In the genomic region with DNA sequence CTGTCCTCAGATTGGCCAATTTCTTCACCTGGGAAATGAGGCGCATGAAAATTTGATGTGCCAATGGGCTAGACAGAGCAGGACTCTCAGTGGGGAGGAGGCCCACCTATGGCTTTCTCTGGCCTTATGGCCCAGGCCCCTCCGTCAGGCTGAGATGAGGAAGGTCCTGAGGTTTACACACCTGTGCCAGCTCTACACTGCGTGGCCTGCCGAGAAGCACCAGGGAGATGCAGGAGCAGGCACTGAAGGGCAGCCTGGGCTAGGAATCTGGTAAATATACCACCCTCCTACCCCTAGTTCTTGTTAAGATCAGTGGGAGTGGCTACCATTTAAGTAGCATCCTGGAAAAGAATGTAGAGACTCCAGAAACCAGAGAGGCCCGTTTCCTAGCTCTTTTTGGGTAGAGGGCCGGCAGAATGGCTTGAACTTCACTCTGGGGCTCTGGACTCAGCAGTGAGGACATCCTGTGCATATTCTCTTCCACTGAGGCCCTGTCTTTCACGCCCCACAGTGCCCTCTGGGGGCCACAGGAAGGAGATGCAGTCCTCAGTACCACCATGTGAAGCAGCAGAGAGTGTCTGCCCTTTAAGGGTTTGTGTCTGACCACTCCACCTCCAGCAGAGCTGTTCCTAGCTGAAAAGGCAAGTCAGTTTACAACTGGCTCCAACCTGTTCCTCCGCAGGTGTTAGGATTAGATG, we compare ENCODE assay signal across 8 mouse cellular contexts. TPM values are rescaled to one million over a fixed set of nuclear protein-coding genes. Genes with fewer than 3 reads are reported as not detected.
A peak's percentile ranks its signal among the peaks of the same experiment; 100 is the strongest.
DNase-seq lines count a peak whose midpoint lies in the region; ATAC-seq lines count a peak whose summit lies in the region.

No protein-coding gene starts in this region.

- H3K4me2 ChIP-seq in hindbrain, embryonic 13.5 days, result no peak overlapping the region

- H3K9me3 ChIP-seq in hindbrain, embryonic 13.5 days, result no peaks in the 10 kb centered on the region

- DNase-seq in NIH3T3 (ENCODE audit: low read depth), result peak; percentile 91
- DNase-seq in cerebellum, adult 8-10 months, result peak; percentile 52
- peak; percentile 55 to 82 for DNase-seq in frontal cortex, adult 2 months (ENCODE audit: extremely low spot score in 1 of 2, low spot score in 1 of 2)
- peak; percentile 79 to 82 for DNase-seq in layer of hippocampus, postnatal 10 days (ENCODE audit: low spot score in 2 of 2)
- peak; percentile 76 for DNase-seq in lung, postnatal 14 days
- peak; percentile 85 for DNase-seq in retina, embryonic 14.5 days (ENCODE audit: low spot score)
- peak; percentile 86 for DNase-seq in thymus, postnatal 4 days

- no peak overlapping the region for H3K9ac ChIP-seq in hindbrain, embryonic 13.5 days

- 0 out of 2 replicates have a peak, but pooled peaks cover 4% of the 10 kb centered on the region for H3K4me1 ChIP-seq in hindbrain, embryonic 13.5 days (replicated peaks)

- ATAC-seq in hindbrain, embryonic 13.5 days (ENCODE audit: low FRiP score), result peak; percentile 75

- no peak overlapping the region for H3K4me3 ChIP-seq in hindbrain, embryonic 13.5 days

- peaks cover 68% of the 10 kb centered on the region for H3K36me3 ChIP-seq in hindbrain, embryonic 13.5 days

- no peak overlapping the region for H3K27ac ChIP-seq in hindbrain, embryonic 13.5 days

- WGBS in hindbrain, embryonic 13.5 days, result 66% methylated on average over 8 of the region's 8 CpGs

- H3K27me3 ChIP-seq in hindbrain, embryonic 13.5 days, result no peaks in the 10 kb centered on the region

RNA-seq across cellular contexts. Expression of a gene that starts 42.3 kb away (rescaled TPM):
- polyA plus RNA-seq in frontal cortex, adult 2 months (2012; rRNA removed), result 43.2 and 55.7 TPM in 2 replicates
- 18.5 and 19.8 TPM in 2 replicates for polyA plus RNA-seq in hindbrain, embryonic 13.5 days (2015; fragmentation: Nextera tagmentation; extraction: Ambion mirVana)
- total RNA-seq in layer of hippocampus, postnatal 10 days (2021), result 10 to 100 TPM; 35.5 to 35.8 TPM
